11 mouse cellular contexts compared by ENCODE assay signal in the genomic region with DNA sequence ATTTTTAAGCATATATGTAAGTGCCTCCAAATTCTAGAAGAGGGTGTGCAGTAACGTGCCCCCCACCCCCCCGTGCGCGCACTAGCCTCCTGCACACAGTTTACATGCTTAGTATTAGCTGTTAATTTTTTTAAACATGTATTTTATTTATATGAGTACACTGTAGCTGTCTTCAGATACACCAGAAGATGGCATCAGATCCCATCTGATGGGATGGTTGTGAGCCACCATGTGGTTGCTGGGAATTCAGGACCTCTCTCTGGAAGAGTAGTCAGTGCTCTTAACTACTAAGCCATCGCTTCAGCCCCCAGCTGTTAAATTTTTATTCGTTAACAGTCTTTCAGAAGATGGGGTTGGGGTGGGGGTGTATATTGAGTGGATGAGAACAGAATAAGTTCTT. TPM values are rescaled to one million over a fixed set of nuclear protein-coding genes. Genes with fewer than 3 reads are reported as not detected.
A peak's percentile ranks its signal among the peaks of the same experiment; 100 is the strongest.
DNase-seq lines count a peak whose midpoint lies in the region; ATAC-seq and TF ChIP-seq lines count a peak whose summit lies in the region.
"Had no signal": no experiment of that assay in that cellular context is flagged by ENCODE, and none has a peak within 500 bp of the region (broad histone marks: within the 10 kb centered on the region; RNA-seq: fewer than 3 reads in every experiment).

No protein-coding gene starts in this region.

- H3K4me2 ChIP-seq in forebrain, embryonic 13.5 days, result no peak overlapping the region
- H3K4me2 ChIP-seq in hindbrain, postnatal 0 days (ENCODE audit: low read depth, low read length), result no peak overlapping the region

- no peaks in the 10 kb centered on the region for H3K4me1 ChIP-seq in forebrain, embryonic 13.5 days
- H3K4me1 ChIP-seq in forebrain, embryonic 10.5 days, result no peaks in the 10 kb centered on the region
- no peaks in the 10 kb centered on the region for H3K4me1 ChIP-seq in hindbrain, postnatal 0 days (ENCODE audit: insufficient read depth, low read length)

- no peak overlapping the region for H3K27ac ChIP-seq in forebrain, embryonic 13.5 days
- no peak overlapping the region for H3K27ac ChIP-seq in forebrain, embryonic 10.5 days
- H3K27ac ChIP-seq in hindbrain, postnatal 0 days, result no peak overlapping the region

- intact Hi-C loops in left cerebral cortex, postnatal 4 days (cut with DNase I), result no loop called here

- peak; percentile 48; the same call in 1 of the 2 replicates for ATAC-seq in forebrain, embryonic 13.5 days
- peak; percentile 70 for ATAC-seq in hindbrain, postnatal 0 days
- ATAC-seq: activated CD4-positive, CD25-positive, alpha-beta regulatory T cell, adult 4 months had no signal

- DNase-seq in forebrain, embryonic 10.5 days (ENCODE audit: extremely low spot score, low spot score), result no peak
- DNase-seq in left cerebral cortex, postnatal 4 days, result peak; percentile 3
- no peak for DNase-seq in left cerebral cortex, adult 8-10 months (ENCODE audit: low spot score in 2 of 2)
- peak; percentile 52 for DNase-seq in NIH3T3 (ENCODE audit: low read depth)
- peak; percentile 53 for DNase-seq in hindbrain, postnatal 0 days (ENCODE audit: low spot score)
- DNase-seq in adrenal gland, adult (ENCODE audit: inconsistent age in 2 of 2, low spot score in 1 of 2), result no peak
- DNase-seq in B cell, adult 2 months, result no peak
- DNase-seq: cerebellum, adult 11 months had no signal

- no peak overlapping the region for H3K9ac ChIP-seq in forebrain, embryonic 13.5 days
- no peak overlapping the region for H3K9ac ChIP-seq in hindbrain, postnatal 0 days (replicated peaks; ENCODE audit: low read length)

- H3K9me3 ChIP-seq in forebrain, embryonic 13.5 days (replicated peaks), result no peaks in the 10 kb centered on the region
- no peaks in the 10 kb centered on the region for H3K9me3 ChIP-seq in forebrain, embryonic 10.5 days
- H3K9me3 ChIP-seq in hindbrain, postnatal 0 days (ENCODE audit: low read length), result no peaks in the 10 kb centered on the region

- WGBS in forebrain, embryonic 13.5 days, result 88% methylated on average over 6 of the region's 6 CpGs
- WGBS in forebrain, embryonic 10.5 days, result 96% methylated on average over 6 of the region's 6 CpGs
- WGBS in hindbrain, postnatal 0 days, result 86% methylated on average over 6 of the region's 6 CpGs

- H3K36me3 ChIP-seq in forebrain, embryonic 13.5 days (ENCODE audit: poor library complexity, severe bottlenecking), result peaks cover 32% of the 10 kb centered on the region
- peaks cover 64% of the 10 kb centered on the region for H3K36me3 ChIP-seq in forebrain, embryonic 10.5 days (replicated peaks)
- H3K36me3 ChIP-seq in hindbrain, postnatal 0 days (ENCODE audit: insufficient read depth, low read length), result peaks cover 6% of the 10 kb centered on the region

- H3K4me3 ChIP-seq in forebrain, embryonic 13.5 days, result no peak overlapping the region
- H3K4me3 ChIP-seq in forebrain, embryonic 10.5 days, result no peak overlapping the region
- no peak overlapping the region for H3K4me3 ChIP-seq in hindbrain, postnatal 0 days (ENCODE audit: low read length)
- H3K4me3 ChIP-seq: erythroblast, embryonic 14.5 days had no signal

- TF ChIP-seq CTCF in hindbrain, postnatal 0 days (IDR thresholded peaks at IDR 0.05; ENCODE audit: low read depth), result peak; percentile 66

- no peaks in the 10 kb centered on the region for H3K27me3 ChIP-seq in forebrain, embryonic 13.5 days
- H3K27me3 ChIP-seq in forebrain, embryonic 10.5 days (ENCODE audit: poor library complexity, severe bottlenecking), result no peaks in the 10 kb centered on the region
- H3K27me3 ChIP-seq in hindbrain, postnatal 0 days (ENCODE audit: insufficient read depth, low read length), result no peaks in the 10 kb centered on the region

RNA-seq across cellular contexts. Expression of gene Rc3h1, which starts 29.3 kb away (rescaled TPM):
- polyA plus RNA-seq in forebrain, embryonic 13.5 days (2015; fragmentation: Nextera tagmentation; extraction: Ambion mirVana), result 7.9 and 8.1 TPM in 2 replicates
- polyA plus RNA-seq in forebrain, embryonic 10.5 days (2016; fragmentation: Nextera tagmentation; extraction: Ambion mirVana), result 7.1 and 7.6 TPM in 2 replicates
- 10 to 100 TPM; 42.5 to 44.0 TPM for total RNA-seq in left cerebral cortex, postnatal 4 days (2021)
- total RNA-seq in left cerebral cortex, adult 8-10 months (2022), result 10 to 100 TPM; 37.8 to 43.1 (median 40.2) TPM
- 20.4 and 21.3 TPM in 2 replicates for total RNA-seq in hindbrain, postnatal 0 days (2014; rRNA removed)
- polyA plus RNA-seq in hindbrain, postnatal 0 days (2015; fragmentation: Nextera tagmentation; extraction: Ambion mirVana), result 6.2 and 6.3 TPM in 2 replicates

RNA-seq across cellular contexts. Expression of gene Serpinc1, which starts 42.8 kb away (rescaled TPM):
- 3.2 and 3.8 TPM in 2 replicates for polyA plus RNA-seq in forebrain, embryonic 13.5 days (2015; fragmentation: Nextera tagmentation; extraction: Ambion mirVana)
- polyA plus RNA-seq in forebrain, embryonic 10.5 days (2016; fragmentation: Nextera tagmentation; extraction: Ambion mirVana), result 2.2 and 2.4 TPM in 2 replicates
- total RNA-seq in left cerebral cortex, postnatal 4 days (2021), result under 1 TPM; 0.22 to 0.34 TPM
- under 1 TPM in 2 of 4 experiments, not detected in 2; 0.14 to 0.39 TPM for total RNA-seq in left cerebral cortex, adult 8-10 months (2022)
- total RNA-seq in hindbrain, postnatal 0 days (2014; rRNA removed), result 0.04 and 0.05 TPM in 2 replicates
- polyA plus RNA-seq in hindbrain, postnatal 0 days (2015; fragmentation: Nextera tagmentation; extraction: Ambion mirVana), result 2.3 and 2.6 TPM in 2 replicates

Comparison
In these comparisons a context has a peak if more than half of its experiments do, and no peak if none do; other contexts are left out.
1. DNase-seq: peak in left cerebral cortex, postnatal 4 days (single experiment), NIH3T3 (single experiment) and hindbrain, postnatal 0 days (single experiment); none in forebrain, embryonic 10.5 days (single experiment), left cerebral cortex, adult 8-10 months (0 of 2), adrenal gland, adult (0 of 2) and B cell, adult 2 months (0 of 2).